Mouse (Mus musculus) right cerebral cortex, postnatal 4 days (tissue): ENCODE results near the gene Ndufa8.

Source experiments
- DNase-seq: peaks from one replicate; pipeline ENCODE4 v3.0.0-alpha.2; 2022

Ndufa8 gene

DNA sequence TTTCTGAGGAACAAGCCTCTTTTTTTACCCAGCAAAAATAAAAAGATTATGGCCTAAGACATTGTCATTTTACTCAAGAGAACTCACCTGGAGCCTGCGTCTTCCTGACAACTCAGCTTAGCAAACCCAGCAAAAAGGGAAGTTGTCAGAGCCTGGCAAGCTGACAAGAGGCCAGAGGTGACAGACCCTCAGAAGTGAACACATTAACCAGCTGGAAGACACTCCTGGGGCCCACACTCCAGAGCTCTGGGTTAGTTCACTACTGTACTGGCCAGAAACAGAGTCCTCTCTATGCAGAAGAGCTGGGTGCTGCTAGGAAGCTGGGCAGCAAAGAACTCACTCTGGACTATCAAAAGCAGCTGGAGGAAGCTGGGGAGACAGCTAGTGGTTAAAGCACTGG is 8.3 kb downstream of the Ndufa8 start:
- DNase-seq = no peak

DNA sequence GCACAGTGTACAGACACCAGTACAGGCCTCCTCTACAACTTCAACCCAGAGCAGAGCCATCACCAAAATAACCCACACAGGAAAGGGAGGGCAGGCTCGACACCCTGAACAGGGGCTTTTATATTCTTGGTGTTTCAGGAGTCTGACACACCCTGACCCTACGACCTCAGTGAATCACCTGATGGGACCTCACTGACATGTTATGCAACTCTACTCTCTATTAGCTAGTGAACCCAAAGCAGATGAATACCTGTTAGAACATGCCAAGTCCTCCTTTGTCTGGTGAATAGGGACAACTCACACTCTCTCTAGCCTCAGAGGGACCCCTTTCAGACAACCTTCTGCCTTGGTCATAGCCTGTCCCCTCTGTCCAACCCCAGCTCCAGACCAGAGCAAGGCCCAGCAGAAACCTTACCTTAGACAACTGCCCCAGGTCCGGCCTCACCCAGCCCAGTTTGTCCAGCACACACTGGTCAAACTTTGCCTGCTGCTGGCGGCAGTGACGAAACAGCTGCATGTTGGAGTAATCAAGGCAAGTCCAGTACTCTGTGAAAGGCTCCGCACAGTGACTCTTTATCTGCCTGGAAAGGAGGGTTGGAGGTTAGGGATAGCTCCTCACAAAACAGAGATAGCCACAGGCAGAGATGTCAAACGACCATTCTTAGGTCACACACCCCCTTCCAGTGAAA is 9.8 kb downstream of the Ndufa8 start:
- DNase-seq = no peak

DNA sequence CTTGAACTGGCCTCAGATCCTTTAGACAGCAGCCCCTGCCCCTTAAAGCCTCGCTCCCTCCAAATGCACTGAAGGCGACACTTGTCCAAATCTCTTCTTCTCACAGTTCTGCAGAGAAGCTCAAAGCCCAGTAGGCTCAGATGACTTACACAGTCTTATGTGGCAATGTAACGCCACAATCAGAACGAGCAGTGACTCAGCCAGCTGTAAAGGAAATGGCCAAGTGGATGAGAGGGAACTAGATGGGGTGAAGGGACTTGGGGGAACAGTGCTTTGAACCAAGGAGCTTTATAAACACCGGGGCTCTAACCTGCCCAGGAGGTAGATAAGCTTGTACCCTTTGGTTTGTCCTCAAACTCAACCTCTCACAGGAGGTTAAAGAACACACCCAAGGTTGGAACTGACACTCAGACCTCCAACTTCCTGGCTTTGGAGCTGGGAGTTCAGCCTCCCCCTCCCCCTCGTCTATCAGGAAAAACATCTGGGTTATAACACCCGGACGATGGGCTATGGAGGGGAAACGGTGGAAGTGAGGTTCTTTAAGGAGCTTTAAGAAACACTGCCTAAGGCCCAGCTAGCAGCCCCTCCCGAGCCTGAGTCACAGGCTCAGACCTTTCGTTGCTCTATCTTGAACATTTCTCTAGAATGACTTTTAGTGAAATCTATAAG is 13.7 kb downstream of the Ndufa8 start:
- no peak for DNase-seq

DNA sequence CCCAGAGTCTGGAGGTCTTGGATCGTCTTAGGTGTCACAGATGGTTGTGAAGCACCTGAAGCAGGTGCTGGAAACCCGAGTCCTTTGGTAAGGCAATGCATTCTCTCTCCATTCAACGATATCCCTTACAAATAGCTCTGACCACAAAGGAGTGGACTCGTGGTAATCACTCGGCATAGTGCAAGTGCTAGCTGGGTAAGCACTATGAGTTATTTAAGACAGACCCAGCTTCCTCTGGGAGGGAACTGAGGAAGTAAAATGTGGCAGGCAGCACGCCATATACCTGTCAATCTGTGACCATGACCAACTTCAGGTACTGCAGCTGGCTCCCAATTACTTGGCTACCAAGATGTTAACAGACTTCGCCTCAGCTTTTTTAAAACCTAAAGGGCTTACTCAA is 14.3 kb downstream of the Ndufa8 start:
- DNase-seq = no peak

DNA sequence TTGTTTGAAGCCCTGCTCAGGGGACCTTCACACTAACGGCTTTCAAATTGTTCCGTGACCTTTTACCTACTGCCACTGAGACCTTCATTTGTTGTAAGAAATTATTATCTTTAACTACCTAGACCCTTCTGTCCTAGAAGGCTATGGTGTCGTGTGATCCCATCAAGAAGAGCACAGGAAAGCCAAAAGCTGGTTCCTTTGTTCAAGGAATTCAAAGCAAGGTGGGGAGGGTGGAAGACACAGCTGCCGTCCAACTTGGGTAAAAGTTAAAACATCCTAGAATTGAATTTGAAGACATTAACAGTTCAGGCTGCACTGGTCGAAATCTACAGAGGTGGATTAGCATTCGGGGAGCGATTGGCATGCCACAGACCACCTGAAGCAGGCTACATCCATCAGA is 15.2 kb downstream of the Ndufa8 start:
- DNase-seq = no peak

DNA sequence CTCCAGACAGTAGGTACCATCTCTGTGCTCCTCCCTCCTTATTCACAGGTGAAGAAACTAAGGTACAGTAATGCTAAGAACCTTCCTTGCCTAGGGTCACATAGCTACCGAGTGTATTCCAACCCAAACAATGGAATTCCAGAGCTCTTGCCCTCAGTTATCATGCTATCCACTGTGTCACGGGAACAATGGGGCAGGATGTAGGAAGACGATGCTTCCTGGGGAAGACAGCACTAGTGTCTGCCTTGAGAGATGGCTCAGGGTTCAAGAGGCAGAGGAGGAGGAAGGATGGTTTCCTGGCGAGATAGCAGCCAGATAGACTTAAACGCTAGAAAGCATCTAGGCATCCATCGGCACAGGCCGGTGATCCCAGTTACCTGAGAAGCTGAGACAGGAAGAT is 16.3 kb downstream of the Ndufa8 start:
- no peak for DNase-seq

DNA sequence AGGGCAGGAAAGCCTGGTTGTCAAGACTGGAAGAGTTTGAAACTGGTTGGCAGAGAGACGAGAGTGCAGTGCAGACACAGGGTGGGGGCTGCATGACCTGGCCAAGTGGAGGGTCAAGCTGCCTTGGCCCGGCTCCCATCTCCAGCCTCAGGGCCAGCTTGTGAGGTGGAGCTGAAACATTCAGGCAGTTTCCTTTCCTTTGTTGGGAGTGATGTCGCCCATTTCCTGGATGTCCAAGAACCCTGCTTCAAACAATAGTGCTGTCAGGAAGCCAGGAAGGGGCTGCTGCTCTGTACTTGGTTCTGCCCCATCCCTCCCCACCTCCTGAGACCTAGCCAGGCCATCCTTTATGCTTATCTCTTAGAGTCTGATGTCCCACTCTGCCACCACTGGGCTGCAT is 25.9 kb downstream of the Ndufa8 start:
- DNase-seq = no peak

DNA sequence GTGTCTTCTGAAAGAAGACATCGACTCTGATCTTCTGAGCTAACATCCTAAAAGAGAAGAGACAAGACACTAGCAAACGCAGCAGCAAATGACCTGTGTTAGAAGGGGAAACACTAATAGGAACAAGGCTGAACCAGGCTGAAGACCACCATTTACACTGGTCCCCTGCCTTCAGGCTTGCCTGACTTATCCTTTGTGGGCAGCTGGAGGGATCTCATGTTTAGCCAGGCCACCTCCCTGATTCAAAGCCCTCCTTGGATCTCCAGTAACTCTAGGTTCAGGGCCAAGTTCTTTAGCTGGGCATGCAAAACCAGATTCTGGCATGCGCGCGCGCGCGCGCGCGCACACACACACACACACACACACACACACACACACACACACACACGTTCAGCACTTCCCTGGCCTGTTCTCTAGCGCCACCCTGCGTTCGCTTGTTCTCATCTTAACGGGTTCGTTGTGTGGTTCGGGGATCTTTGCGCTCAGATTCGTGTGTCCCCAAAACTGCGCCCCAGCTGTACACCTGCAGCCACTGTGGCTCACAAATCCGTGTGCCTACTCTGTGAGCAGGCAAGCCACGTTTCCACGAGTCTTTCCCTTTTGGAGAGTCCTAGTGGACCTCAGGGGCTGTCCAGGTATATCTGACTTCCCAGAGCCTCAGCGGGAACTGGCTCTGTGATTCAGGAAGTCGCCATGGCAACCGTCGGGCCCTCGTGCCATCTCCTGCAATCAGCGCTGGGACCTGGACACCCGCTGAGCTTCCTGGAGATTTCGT is 27.6 kb downstream of the Ndufa8 start:
- DNase-seq = peak; percentile 99

DNA sequence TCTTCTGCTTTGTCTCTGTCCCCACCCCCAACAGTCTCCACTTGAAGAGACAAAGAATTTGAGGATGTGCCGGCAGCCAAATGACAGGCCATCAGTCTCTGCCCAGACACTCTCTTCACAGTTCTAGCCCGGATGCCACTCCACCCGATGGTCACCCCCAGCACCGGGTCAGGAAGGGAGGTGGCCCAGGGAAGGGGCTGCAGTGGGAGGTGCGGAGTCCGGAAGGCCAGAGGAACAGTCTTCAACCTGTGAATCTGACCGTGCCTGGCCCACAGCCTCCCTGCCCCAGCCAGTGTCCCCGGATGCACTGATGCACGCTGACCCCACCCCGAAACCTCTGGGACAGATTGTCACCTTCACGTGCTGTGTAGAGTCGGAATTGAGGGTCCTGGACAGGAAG is 36.2 kb downstream of the Ndufa8 start:
- no peak for DNase-seq

DNA sequence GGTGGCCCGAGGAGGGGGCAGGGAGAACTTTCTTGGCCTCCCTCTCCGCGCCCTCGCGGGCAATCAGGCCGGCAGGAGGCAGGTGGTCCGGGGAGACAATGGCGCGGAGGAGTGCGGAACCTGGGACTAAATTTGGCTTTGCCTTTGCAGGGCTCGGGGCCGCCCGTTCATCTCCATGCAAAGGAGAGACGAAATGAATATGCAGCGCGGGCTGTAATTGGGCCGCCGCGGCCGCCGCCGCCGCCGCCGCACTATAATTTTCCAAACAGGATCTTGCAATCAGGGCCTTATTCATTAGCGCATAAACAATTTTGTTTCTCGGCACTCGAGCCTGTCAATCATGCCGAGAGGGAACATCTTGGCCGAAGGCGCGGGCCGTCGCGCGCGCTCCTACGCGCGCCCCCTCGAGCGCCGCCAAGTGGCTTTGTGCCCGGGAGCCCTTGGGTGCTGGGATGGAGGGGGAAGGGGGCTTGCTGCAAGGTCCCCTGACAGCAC is 37.8 kb downstream of the Ndufa8 start:
- DNase-seq = peak; percentile 66

DNA sequence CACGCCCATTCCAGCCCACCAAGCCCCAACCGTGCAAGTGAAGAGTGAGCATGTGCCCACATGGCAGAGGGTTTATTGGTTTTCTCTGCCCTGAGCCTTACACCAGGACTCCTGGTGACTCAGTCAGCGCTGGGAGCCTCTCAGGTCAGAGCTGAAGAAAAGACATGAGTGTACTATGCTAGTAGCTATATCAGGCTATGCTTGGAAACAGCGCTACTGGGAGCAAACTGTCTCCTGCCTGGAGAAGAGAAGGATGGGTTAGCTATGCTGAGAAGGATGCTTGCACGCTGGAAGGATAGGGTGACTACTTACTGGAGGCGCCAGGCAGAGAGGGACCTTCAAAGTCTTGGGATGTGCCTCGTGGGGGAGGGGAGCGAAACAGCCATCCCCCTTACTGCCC is 38.6 kb downstream of the Ndufa8 start:
- DNase-seq = no peak

DNA sequence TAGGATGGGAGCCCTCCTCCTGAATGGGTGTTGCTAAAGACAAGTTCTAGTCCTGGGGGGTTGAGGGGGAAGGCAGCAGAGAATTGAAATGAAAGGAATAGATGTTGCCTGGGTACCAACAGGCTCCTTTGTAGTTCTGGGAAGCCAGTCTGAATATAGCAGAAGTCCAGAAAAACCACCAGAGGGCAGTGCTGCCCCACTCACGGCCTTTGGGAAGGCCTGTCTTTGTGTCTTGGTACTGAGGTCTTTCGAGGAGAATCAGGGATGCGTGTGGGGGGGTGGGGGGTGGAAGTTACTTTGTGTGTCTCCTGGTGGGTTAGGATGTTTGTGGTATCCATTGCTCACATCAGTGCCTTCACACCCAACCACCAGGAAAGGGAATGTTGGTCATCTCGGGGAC is 39.8 kb downstream of the Ndufa8 start:
- DNase-seq = peak; percentile 78

DNA sequence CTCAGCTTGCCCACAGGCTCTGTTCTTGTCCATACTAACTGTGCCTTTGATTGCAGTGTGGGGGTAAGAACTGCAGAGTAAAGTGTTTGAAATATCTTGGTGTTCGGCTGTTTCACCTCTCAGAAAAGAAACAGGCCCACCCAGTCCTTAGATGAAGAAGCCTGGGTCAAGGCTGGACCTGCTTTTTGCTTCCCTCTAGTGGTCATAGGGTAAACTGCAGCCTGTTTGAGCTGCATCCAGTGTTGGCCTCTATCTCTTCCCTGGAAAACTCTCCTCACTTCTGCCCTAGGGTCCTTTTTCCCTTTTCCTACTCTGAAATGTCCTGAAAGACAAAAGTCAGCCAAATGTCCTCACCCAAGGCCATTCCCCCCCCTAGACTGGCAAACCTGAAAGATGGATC is 41.1 kb downstream of the Ndufa8 start:
- DNase-seq = peak; percentile 40

DNA sequence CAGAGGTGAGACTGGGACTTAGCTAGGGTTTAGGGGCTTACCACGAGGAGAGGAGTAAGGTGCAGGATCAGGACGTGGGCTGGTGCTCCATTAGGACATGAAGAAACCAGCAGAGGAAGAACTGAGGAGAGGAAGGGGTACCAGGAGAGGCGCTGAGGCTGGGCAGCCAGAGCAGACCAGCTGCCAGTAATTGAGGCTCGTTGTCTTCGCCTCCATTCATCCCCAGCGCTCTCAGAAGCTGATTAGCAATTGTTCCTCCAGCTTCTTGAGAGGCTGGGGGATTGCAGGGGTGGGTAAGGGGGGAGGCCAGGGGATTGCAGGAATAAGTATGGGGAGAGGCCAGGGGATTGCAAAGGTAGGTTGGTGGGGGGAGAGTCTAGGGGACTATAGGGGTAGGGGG is 47.0 kb downstream of the Ndufa8 start:
- DNase-seq = no peak

DNA sequence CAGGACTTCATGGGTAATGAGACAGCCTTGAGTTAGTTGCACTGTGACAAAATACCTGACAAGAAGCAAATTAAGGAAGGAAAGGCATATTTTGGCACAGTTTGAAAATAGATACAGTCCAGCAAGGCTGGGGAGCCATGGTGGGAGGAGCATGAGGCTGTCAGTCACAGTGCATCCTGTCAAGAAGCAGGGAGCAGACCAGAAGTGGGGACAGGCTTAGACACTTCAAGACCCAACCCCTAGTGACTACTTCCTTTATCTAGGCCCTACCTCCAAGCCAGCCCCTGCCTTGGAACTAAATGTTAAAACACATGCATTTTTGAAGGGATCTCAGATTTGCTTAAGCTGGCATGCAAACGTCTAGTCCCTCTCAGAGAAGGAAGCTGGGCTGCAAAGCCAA is 48.8 kb downstream of the Ndufa8 start:
- no peak for DNase-seq

DNA sequence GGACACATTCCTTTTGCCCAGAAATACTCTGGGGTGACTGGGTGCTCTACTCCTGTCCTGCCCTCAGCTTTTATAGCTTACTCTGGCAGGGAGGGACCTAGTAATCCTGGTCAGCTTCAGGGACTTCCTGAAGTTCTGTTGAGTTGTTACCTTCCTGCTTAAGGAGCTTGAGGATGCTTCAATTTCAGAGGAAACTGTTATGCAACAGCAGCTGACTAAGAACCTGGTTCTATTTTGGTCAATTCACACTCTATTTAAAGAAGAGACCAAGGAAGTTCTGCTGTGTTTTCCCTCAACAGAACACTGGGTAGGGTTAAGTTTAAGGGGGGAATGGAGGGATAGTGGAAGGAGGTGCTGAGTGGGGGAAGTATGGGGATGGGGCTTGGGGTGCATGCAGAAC is 50.0 kb downstream of the Ndufa8 start:
- no peak for DNase-seq

DNA sequence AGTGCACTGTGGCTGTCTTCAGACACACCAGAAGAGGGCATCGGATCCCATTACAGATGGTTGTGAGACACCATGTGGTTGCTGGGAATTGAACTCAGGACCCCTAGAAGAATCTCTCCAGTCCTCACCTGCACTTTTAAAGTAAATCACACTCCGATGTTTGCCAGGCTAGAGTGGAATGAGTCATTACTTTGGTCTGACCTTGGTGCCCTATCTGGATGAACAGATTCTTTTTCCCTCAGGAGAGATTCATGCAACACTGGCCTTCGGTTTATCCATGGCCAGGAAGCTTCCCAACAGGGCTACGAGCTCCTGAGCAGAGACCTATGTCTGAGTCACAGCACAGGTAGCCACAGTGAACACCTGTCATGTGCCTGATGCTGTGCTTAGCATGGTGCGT is 50.8 kb downstream of the Ndufa8 start:
- DNase-seq = no peak

DNA sequence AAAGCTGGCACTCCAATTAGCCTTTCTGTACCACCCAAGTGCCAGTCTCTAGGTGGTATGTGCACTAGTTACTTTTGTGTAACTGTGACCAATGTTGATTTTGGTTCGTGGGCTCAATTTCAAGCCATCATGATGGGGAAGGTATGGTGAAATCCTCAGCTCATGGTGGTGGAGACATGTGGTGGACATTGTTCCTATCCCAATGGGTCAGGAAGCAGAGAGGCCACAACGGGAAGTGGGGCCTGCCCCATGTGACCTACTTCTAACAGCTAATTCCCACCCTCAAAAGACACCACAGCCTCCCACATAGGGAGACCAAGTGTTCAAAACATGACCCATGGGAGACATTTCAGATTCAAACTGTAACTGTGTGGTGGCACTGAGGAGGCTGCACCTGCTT is 52.5 kb downstream of the Ndufa8 start:
- no peak for DNase-seq

DNA sequence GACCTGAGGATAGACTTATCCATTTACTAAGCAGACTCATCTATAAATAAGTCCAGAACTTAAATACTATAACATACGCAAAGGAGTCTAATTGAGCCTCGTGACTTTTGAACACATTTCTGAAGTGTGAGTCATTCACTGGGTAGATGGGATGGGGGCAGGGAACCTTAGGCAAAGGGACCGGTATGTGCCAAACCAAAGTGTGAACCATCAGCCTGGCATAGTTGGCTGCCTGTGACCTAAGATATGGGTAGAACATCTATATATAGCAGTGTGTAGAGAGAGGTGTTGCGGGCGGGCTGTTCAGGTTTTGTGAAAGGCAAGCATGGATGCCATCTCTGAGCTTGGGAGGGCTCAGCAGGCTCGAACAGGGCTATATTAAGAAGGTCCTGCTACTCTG is 54.9 kb downstream of the Ndufa8 start:
- no peak for DNase-seq

DNA sequence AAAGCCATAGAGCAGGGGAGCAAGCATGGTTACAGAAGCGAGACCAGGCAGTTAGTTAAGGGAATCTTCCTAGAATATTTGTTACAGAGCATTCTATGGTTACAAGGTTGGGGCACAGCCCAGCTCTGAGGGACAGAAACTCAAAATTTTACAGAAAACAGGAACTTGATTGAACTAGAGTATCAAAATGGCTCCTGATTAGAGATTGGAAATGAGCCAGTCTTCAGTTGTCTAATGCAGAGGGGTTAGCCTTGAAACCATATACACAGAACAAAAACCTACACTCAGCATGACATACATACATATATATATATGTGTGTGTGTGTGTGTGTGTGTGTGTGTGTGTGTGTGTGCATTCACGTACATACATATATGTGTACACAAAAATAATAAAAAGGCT is 55.7 kb downstream of the Ndufa8 start:
- no peak for DNase-seq

DNA sequence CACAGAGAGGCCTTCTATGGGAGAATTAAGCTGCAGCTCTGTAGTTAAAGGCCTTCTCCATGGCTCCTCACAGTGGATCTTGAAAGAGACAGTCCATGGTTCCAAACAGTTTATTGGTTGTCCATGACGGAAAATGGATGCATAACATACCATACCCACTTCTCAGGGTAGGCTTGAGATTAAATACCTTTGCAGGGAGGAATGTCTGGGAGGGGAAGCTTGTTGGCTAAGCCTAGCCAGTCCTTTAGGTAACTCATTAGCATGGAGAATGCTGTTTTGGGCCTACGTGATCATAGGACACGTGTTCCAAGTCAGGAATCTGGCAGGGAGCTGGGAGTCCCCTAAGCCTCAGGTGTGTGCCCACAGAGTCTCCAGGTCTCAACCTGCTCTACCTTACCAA is 56.9 kb downstream of the Ndufa8 start:
- no peak for DNase-seq
